Mouse (Mus musculus) adrenal gland, postnatal 0 days (tissue): Measurements from ENCODE around the gene Clip3. TPM values are rescaled to one million over a fixed set of nuclear protein-coding genes. Genes with fewer than 3 reads are reported as not detected.

ENCODE experiments used
- polyA plus RNA-seq: library from polyadenylated mRNA; unstranded; fragments of >200 nt; fragmentation: Nextera tagmentation; extraction: Ambion mirVana; gene quantifications from 2 replicates; pipeline ENCODE4 v1.2.1, GENCODE M21; 2015

Clip3 gene
- polyA plus RNA-seq: 23.7 and 60.5 TPM in 2 replicates

DNA sequence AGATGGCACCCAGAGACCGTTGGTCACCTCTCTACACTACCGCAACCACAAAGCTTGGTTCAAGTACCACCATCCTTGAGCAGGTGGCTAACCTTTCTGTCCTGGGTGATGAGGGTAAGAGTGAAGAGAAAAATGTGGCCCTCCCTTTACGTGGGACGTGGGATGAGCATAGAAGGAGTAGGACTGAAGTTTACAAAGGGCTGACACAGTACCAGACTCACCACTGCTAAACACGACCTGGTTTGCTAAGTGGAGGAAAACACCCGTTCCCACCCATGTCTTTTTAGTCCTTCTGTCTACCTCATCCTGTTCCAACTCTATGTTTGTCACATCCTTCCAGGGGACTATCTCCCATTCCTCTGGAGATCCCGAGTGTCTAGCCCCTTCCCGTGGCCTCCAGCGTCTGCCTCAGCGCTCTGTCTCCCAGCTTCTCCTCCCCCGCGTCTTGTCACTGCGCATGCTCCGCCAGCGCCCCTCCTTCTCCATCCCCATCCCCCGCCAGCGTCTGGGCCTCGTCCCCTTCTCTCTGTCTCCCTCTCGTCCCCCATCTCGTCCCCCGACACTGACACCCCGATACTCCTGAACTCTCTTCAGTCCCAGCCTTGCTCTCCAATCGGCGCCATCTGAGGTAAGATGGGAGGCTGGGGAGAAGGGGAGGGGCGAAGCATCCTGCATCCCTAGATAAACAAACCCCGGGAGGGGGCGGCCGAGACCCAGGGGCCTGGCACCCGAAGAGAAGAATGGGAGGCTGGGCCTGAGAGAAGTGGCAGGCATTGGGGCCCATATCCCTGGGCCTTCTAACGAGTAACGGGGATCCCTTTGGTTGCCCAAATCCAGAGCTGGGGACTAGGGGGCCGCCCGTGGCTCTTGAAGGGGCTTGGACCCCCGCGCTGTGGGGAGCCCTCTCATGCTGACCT lies at the start of gene Clip3:
TSS of gene Clip3 (plus strand) at position 514 of the 917 bp plus-strand sequence.

DNA sequence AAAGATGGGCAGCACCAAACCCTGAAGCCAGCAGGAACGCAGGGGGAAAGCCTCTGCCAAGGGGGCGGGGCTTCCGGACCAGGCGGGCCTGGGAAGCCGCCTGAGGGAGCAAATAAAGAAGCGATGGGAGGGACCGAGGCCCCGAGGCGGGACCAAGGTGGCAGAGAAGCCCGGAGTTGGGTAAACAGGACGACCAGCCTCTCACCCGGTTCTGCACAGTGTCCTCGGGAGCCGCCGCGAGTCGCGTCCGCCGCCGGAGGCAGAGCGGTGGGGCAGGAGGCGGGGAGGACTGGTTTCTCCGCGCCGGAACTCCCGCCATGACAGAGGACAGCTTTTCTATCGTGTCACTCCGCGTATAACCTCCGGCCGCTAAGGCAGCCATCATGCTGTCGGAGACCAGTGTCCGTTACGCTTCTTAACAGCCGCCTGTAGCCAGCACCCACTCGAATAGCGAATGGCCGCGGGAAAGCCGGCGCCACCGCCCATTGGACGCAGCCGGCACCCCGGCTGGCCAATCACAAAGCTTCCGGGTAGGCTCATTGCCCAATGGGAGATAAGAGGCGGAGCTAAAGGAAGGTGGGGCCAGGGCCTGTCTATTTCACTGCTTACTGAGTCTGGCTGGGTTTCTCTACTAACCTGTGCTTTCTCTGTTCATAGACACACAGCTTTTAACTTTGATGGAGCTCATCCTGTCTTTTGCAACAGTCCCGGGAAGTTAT lies 11.4 kb upstream of the Clip3 start, which contains the start of the genes Thap8 and Wdr62:
TSS of gene Thap8 (plus strand) at position 144 of the 719 bp plus-strand sequence.
TSS of gene Wdr62 (minus strand) at position 469 of the 719 bp plus-strand sequence.

DNA sequence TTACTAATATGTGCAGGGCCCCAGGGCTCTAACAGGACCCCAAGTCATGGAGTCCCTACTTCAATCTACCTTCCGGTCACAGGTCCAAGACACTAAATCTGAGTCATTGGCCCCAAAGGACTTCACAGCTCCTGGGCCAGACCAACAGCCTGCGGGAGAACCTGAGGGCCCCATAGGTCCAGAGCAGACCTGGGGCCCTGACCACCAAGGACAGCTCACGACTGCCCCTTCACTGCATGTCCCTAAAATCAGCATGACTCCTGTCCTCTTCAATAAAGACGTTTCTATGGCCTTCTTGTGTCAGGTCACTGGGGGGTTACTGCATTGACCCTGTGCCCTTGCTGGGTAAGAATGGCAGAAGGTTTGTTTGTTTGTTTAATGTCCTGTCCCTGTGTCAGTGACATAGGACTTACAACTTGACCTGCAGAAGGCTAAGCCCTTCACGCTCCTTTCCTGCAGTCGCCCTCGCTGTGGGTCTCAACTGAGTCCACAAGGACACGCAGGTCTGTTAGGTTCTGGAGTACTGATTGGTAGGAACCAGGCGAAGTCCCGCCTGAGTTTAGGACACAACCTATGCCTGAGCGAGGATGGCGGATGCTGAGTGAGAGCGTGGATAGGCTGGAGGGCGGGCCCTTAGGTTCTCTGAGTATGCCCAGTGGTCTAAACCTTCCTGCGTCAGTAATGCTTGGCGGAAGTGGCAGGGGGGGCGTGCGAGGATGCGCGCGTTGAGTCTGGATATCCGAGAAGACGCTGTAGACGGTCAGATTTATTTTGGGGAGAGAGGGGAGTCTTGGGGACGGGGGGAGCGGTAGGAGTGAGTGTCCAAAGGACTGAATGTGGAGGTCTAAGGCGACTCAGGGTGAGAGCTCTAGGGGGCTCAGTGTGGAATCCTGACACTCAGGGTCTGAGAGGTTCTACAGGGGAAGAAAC lies 16.8 kb downstream of the Clip3 start, which contains the start of gene Alkbh6:
TSS of gene Alkbh6 (plus strand) at position 642 of the 930 bp plus-strand sequence.

DNA sequence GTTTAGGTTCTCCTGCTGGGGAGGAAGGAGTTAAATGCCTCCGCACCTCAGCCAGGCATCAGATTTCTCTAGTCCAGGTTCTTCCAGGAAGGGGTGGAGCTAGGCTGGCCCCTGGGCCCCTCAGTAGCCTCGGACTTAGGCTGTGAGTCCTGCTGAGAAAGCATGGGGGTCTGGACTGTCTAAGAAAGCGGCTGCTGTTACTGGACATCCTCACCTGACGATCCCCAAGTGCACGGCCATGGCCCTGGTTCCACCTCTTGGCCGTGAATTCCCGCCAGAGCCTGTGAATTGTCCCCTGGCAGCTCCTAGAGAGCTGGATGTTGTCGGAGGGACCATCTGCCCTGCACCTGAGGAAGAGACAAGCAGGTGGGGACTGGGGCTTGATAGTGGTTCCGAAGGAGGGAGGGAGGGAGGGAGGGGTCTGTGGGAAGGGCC lies 23.2 kb downstream of the Clip3 start, which contains the start of gene Syne4:
TSS of gene Syne4 (plus strand) at position 87 of the 435 bp plus-strand sequence.

DNA sequence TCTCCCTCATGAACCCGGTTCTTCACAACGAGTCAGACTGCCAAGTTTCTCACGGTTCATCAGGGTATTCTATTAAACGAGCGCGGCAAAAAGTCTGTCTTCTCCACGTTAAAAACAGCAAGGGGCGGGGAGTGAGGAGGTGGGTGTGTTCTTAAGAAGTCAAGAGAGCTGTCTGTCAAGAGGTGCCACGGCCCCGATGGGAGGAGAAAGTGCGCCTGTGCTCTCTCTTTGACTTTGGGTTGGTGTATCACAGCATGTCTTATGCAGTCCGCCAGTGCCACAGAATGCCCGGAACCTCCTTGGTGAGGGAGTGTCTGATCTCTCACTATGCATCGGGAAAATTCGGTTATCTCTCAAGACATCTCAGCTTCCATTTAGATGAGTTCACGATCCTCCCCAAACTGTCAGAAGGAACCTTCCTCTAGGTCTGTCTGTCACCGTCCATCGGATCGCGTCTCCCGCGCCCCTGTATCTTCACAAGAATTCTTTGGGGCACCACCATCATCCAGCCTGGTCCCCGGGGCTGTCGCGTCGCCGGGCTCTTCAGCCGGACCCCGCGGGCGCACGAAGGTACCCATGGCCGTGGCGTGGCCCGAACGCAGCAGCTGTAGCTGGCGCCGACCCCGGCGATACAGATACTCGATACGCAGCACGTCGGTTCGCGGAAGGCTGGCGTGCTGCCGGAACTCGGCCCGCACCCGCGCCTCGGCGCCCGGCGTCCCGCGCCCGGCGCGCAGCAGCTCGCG lies 30.2 kb downstream of the Clip3 start, which contains the start of gene E130208F15Rik:
TSS of gene E130208F15Rik (plus strand) at position 202 of the 746 bp plus-strand sequence.

DNA sequence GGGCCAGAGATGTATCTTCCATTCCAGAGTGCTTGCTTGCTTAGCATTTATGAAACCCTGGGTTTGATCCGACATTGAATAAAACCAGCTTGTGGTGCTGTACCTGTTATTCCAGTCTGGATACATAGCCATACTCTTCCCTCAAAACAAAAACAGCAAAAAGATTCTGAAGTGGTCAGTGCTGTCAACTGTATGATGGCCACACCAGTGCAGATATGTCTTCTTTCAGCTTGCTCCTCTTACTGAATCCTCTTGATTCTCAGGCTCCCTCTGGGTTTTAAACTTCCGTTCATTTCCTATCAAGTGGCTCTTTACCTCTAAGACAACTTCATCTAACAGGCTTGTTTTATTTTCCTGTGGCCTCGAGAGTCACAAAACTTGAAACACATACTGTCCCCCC lies 32.3 kb downstream of the Clip3 start, which contains the start of gene Sdhaf1:
TSS of gene Sdhaf1 (minus strand) at position 101 of the 400 bp plus-strand sequence.

Other genes with a start within 250 kb of the Clip3 start
- 3.5 and 4.4 TPM in 2 replicates for gene Zfp14, start 240.3 kb upstream of the Clip3 start, polyA plus RNA-seq
- gene Zfp82, start 218.8 kb upstream of the Clip3 start, polyA plus RNA-seq: 1.8 and 2.3 TPM in 2 replicates
- gene Gm26920, start 201.3 kb upstream of the Clip3 start, polyA plus RNA-seq: 0.74 and 0.83 TPM in 2 replicates
- 3.9 and 5.6 TPM in 2 replicates for gene Zfp566, start 201.2 kb upstream of the Clip3 start, polyA plus RNA-seq
- gene Zfp260, start 197.0 kb upstream of the Clip3 start, polyA plus RNA-seq: 47.3 and 47.5 TPM in 2 replicates
- gene Zfp382, start 169.8 kb upstream of the Clip3 start, polyA plus RNA-seq: 3.9 and 5.4 TPM in 2 replicates
- 6.1 and 7.2 TPM in 2 replicates for gene Zfp146, start 122.0 kb upstream of the Clip3 start, polyA plus RNA-seq
- 44.3 and 48.0 TPM in 2 replicates for gene Cox7a1, start 107.6 kb upstream of the Clip3 start, polyA plus RNA-seq
- gene Capns1, start 92.9 kb upstream of the Clip3 start, polyA plus RNA-seq: 132 and 167 TPM in 2 replicates
- 136 and 153 TPM in 2 replicates for gene Polr2i, start 59.8 kb upstream of the Clip3 start, polyA plus RNA-seq
- 167 and 170 TPM in 2 replicates for gene Tbcb, start 59.5 kb upstream of the Clip3 start, polyA plus RNA-seq
- not detected in 2 replicates for gene Ovol3, start 56.0 kb upstream of the Clip3 start, polyA plus RNA-seq
- gene Thap8, start 11.6 kb upstream of the Clip3 start, polyA plus RNA-seq: 0.43 and 0.65 TPM in 2 replicates
- gene Wdr62, start 11.3 kb upstream of the Clip3 start, polyA plus RNA-seq: 2.7 and 3.7 TPM in 2 replicates
- 67.9 and 101 TPM in 2 replicates for gene Alkbh6, start 17.0 kb downstream of the Clip3 start, polyA plus RNA-seq
- gene Syne4, start 23.1 kb downstream of the Clip3 start, polyA plus RNA-seq: 10.1 and 17.2 TPM in 2 replicates
- gene E130208F15Rik, start 30.0 kb downstream of the Clip3 start, polyA plus RNA-seq: 1.7 and 4.2 TPM in 2 replicates
- 19.9 and 24.4 TPM in 2 replicates for gene Sdhaf1, start 32.2 kb downstream of the Clip3 start, polyA plus RNA-seq
- gene Lrfn3, start 71.0 kb downstream of the Clip3 start, polyA plus RNA-seq: 7.0 and 8.6 TPM in 2 replicates
- 130 and 219 TPM in 2 replicates for gene Tyrobp, start 122.0 kb downstream of the Clip3 start, polyA plus RNA-seq
- 6.9 and 9.5 TPM in 2 replicates for gene Hcst, start 128.1 kb downstream of the Clip3 start, polyA plus RNA-seq
- 0.88 and 1.7 TPM in 2 replicates for gene Nfkbid, start 130.0 kb downstream of the Clip3 start, polyA plus RNA-seq
- gene Aplp1, start 153.8 kb downstream of the Clip3 start, polyA plus RNA-seq: 66.4 and 132 TPM in 2 replicates
- not detected in 2 replicates for gene Kirrel2, start 166.0 kb downstream of the Clip3 start, polyA plus RNA-seq
- gene Nphs1, start 166.6 kb downstream of the Clip3 start, polyA plus RNA-seq: 0.10 and 0.17 TPM in 2 replicates
- 3.3 and 7.4 TPM in 2 replicates for gene Prodh2, start 201.9 kb downstream of the Clip3 start, polyA plus RNA-seq
- gene Arhgap33, start 243.3 kb downstream of the Clip3 start, polyA plus RNA-seq: 5.8 and 11.5 TPM in 2 replicates